Mouse (Mus musculus) embryonic facial prominence, embryonic 15.5 days (tissue): ENCODE data around the gene Krtap24-1. TPM values are rescaled to one million over a fixed set of nuclear protein-coding genes. Genes with fewer than 3 reads are reported as not detected.

ENCODE experiments used
- ATAC-seq: fragments of 200-750 bp; cut with Nextera tagmentation; 2 replicates; pipeline ENCODE4 v1.8.0; 2017; ENCODE audit warnings: low read depth, moderate TSS enrichment; ENCODE audit not compliant: insufficient number of reproducible peaks, low FRiP score, low TSS enrichment
- H3K27ac ChIP-seq: fragments of 300-500 bp; sonication (generic); replicated peaks from 2 replicates; pipeline ENCODE4 v1.5.1; 2015; ENCODE audit warnings: mild to moderate bottlenecking, inconsistent platforms
- H3K27me3 ChIP-seq: fragments of 300-500 bp; sonication (generic); 2 replicates; pipeline ENCODE4 v1.6.1; 2015; ENCODE audit warnings: inconsistent platforms
- H3K36me3 ChIP-seq: fragments of 300-500 bp; sonication (generic); 2 replicates; pipeline ENCODE4 v1.6.1; 2015; ENCODE audit warnings: mild to moderate bottlenecking, inconsistent platforms
- H3K4me1 ChIP-seq: fragments of 300-500 bp; sonication (generic); 2 replicates; pipeline ENCODE4 v1.6.1; 2015; ENCODE audit warnings: inconsistent platforms
- H3K4me2 ChIP-seq: fragments of 300-500 bp; sonication (generic); replicated peaks from 2 replicates; pipeline ENCODE4 v1.6.1; 2015; ENCODE audit warnings: mild to moderate bottlenecking, inconsistent platforms
- H3K4me3 ChIP-seq: fragments of 300-500 bp; sonication (generic); replicated peaks from 2 replicates; pipeline ENCODE4 v1.5.1; 2015; ENCODE audit warnings: mild to moderate bottlenecking, inconsistent platforms
- H3K9ac ChIP-seq: fragments of 300-500 bp; sonication (generic); 2 replicates; pipeline ENCODE4 v1.6.1; 2015; ENCODE audit warnings: inconsistent platforms
- H3K9me3 ChIP-seq: fragments of 300-500 bp; sonication (generic); replicated peaks from 2 replicates; pipeline ENCODE4 v1.6.1; 2016; ENCODE audit warnings: inconsistent platforms
- WGBS: fragments of 180-500 bp; shearing (Covaris S2); methylation state at CpG from one replicate; pipeline ENCODE4 v1.1.7; 2015; 5-methylcytosine and 5-hydroxymethylcytosine counted together
- polyA plus RNA-seq: library from polyadenylated mRNA; unstranded; fragments of >200 nt; fragmentation: Nextera tagmentation; extraction: Ambion mirVana; gene quantifications from 2 replicates; pipeline ENCODE4 v1.2.1, GENCODE M21; 2015

Gene Krtap24-1
- polyA plus RNA-seq, 1 experiment from 2014 or later = 1.5 TPM

DNA sequence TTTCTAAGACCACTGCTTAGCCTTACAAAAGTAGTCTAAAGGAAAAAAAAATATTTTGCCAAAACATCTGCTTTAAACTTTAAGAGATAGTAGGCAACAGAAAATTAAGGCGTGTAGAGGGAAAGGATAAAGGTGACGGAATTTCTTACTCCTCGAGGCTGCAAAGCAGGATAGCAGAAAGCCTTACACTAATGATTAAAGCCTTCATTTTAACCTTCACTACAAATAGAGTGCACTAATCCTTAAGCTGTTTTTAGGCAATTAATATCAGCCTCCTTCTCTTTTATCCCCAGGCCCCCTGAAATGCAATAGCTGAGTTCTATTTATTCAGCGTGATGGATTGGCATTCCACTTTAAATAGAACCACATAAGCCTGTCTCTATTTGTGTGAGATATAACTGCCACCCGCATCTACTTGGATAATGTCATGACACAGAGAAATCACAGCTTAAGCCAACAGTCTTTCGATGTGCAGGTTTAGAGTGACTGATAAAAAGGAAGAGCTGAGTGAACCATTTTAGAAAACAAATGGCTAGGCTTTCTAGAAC lies 50.4 kb downstream of the Krtap24-1 start:
- Histone ChIP-seq H3K9me3 (no peaks in the 10 kb centered on the region), H3K27me3 (no peaks in the 10 kb centered on the region), H3K4me2 (peak overlapping the region; percentile 32; the same call in 1 of the 2 replicates), H3K27ac (0 out of 2 replicates have a peak overlapping the region, but pooled peaks have one; percentile 60), H3K36me3 (no peaks in the 10 kb centered on the region), H3K4me1 (no peaks in the 10 kb centered on the region), H3K4me3 (peak overlapping the region; percentile 35), H3K9ac (no peak overlapping the region)
- no peak for ATAC-seq
- WGBS = 48% methylated on average over 6 of the region's 6 CpGs

Other genes starting within 250 kb of the Krtap24-1 start
- 1.3 and 2.4 TPM in 2 replicates for gene Cldn17, start 105.3 kb downstream of the Krtap24-1 start, polyA plus RNA-seq
- gene Cldn8, start 49.1 kb downstream of the Krtap24-1 start, polyA plus RNA-seq = 8.8 and 11.2 TPM in 2 replicates
- not detected in 2 replicates for gene 2310079G19Rik, start 15.4 kb upstream of the Krtap24-1 start, polyA plus RNA-seq
- gene Krtap26-1, start 35.5 kb upstream of the Krtap24-1 start, polyA plus RNA-seq = 2.8 and 4.4 TPM in 2 replicates
- gene Krtap27-1, start 59.4 kb upstream of the Krtap24-1 start, polyA plus RNA-seq = 0.28 TPM in 1 of 2 replicates, not detected in the other
- gene 2310061N02Rik, start 95.7 kb upstream of the Krtap24-1 start, polyA plus RNA-seq = not detected in 2 replicates
- gene Krtap13-1, start 116.6 kb upstream of the Krtap24-1 start, polyA plus RNA-seq = 1.1 and 1.6 TPM in 2 replicates
- 38.5 and 75.7 TPM in 2 replicates for gene Krtap13, start 139.4 kb upstream of the Krtap24-1 start, polyA plus RNA-seq
- 66.3 and 107 TPM in 2 replicates for gene 2310034C09Rik, start 146.6 kb upstream of the Krtap24-1 start, polyA plus RNA-seq
- 0.24 and 0.71 TPM in 2 replicates for gene 2310057N15Rik, start 161.9 kb upstream of the Krtap24-1 start, polyA plus RNA-seq
- 4.4 and 6.1 TPM in 2 replicates for gene Gm5965, start 165.6 kb upstream of the Krtap24-1 start, polyA plus RNA-seq
- 37.2 and 90.3 TPM in 2 replicates for gene Gm20741, start 199.9 kb upstream of the Krtap24-1 start, polyA plus RNA-seq
- gene Krtap15, start 207.9 kb upstream of the Krtap24-1 start, polyA plus RNA-seq = 0.26 TPM in 1 of 2 replicates, not detected in the other
- gene Krtap14, start 213.9 kb upstream of the Krtap24-1 start, polyA plus RNA-seq = 0.41 TPM in 1 of 2 replicates, not detected in the other